Mouse (Mus musculus) B cell, adult 2 months (primary cell): ENCODE measurements at regions not wholly inside any gene's neighbourhood (a gene's known extent, or its start where the extent isn't known, plus 50 kb on each side); places are given as distances from the start of the nearest gene placed in this dataset.

Experiments used
- DNase-seq, 2 experiments: peaks; one replicate each; pipeline ENCODE4 v3.0.0; 2022

DNA sequence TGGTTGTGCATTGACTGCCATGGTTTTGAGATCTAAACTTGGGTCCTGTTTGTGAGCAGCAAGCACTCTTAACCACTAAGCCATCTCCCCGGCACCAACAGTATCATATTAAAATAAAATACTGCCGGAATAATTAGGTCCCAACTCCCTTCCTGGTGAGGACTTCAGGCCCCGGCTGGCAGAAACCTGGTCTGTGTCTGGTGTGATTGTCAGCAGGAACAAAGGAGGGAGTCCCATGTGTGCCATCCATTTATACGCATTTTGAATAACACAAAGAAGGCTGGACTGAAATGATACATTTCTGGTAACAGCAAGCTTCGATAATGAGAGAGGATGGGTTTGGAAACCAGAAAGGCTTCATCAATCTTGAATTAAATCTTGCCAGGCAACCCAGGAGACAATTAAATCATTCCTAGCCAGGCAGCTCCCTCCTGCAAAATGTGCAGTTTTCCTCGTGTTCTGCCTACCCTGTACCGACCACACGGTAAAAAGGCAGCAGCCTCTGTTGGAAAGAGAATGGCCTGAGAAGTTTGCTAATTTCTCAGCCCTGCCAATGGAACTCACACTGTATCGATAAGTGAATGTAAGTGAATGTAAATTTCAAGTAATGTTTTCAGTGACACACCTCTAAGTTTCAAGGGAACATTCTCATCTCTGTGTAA lies 80.5 kb upstream of the Zwint start:
- DNase-seq: no peak

- DNase-seq: no peak
These were observed 76.9 kb upstream of the Zwint start for GRCm38 (mm10) chr10:72577713-72578112.

- no peak for DNase-seq
These were observed 76.1 kb upstream of the Zwint start for GRCm38 (mm10) chr10:72578501-72578900.

DNA sequence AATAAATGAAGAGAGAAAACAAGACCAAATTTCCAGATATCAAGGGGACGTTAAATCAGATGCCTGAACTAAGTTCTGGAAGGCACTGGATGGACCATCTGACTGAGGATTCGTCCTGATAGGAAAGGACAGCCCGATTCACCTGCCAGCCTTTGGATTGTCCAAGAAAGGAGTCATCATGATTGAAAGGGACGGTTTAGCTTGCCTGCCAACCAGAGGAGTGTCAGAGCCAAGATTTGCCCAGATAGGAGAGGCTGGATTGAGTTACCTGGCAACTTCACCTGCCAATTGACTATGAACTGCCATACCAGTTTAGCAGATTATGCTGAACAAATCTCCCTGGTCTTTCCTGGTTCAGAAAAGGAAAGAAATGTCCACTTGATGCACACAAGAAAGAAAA lies 73.3 kb upstream of the Zwint start:
- no peak for DNase-seq

DNA sequence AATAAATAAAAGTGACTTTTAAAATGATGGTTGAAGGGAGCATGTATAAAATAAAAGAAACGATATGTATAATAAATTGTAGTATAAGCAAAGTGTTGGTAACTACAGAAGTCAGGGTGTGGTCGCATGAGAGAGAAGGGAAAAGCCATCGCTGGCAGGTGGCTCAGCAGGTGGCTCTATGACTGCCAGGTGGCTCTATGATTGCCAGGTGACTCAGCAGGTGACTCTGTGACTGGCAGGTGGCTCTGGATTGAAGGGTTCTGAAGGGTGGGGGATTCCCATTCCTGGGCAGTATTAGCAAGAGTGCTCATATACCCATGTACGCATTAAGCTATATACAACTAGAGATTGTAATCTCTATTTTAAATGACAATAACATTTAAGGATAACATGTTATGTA lies 66.1 kb upstream of the Zwint start:
- no peak for DNase-seq

DNA sequence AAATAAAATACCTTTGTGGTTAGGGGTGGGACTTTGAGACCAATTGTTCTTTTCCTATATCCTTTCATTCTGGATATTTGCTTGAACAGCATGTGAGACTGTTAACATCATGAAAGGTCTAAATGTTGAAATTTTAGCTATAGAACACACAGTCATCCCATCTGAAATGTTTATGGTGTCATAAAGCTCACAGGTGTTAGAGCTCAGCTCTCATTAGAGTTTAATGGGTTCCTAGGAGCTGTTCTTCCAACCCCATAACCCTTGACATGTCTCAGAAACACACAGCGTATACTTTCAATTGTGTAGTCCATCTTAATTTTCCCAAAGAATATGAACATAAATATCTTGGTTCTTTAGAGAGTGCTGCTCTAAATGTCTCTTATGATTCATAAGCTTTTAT lies 61.6 kb upstream of the Zwint start:
- no peak for DNase-seq
